Mouse (Mus musculus) limb, embryonic 15.5 days (tissue): ENCODE measurements around the gene Psmd11. TPM values are rescaled to one million over a fixed set of nuclear protein-coding genes. Genes with fewer than 3 reads are reported as not detected.

Source experiments
- ATAC-seq: fragments of 200-750 bp; cut with Nextera tagmentation; 2 replicates; pipeline ENCODE4 v1.8.0; 2017; ENCODE audit warnings: low read depth, moderate TSS enrichment; ENCODE audit not compliant: insufficient number of reproducible peaks, low FRiP score, low TSS enrichment
- H3K27ac ChIP-seq: fragments of 300-500 bp; sonication (generic); 2 replicates; pipeline ENCODE4 v1.5.1; 2015; ENCODE audit warnings: moderate library complexity, mild to moderate bottlenecking, inconsistent platforms
- H3K27me3 ChIP-seq: fragments of 300-500 bp; sonication (generic); 2 replicates; pipeline ENCODE4 v1.6.1; 2015; ENCODE audit warnings: inconsistent platforms
- H3K36me3 ChIP-seq: fragments of 300-500 bp; sonication (generic); 2 replicates; pipeline ENCODE4 v1.6.1; 2015; ENCODE audit warnings: inconsistent platforms
- H3K4me1 ChIP-seq: fragments of 300-500 bp; sonication (generic); 2 replicates; pipeline ENCODE4 v1.6.1; 2015; ENCODE audit warnings: inconsistent platforms
- H3K4me2 ChIP-seq: fragments of 300-500 bp; sonication (generic); 2 replicates; pipeline ENCODE4 v1.6.1; 2015; ENCODE audit warnings: mild to moderate bottlenecking, inconsistent platforms
- H3K4me3 ChIP-seq: fragments of 300-500 bp; sonication (generic); 2 replicates; pipeline ENCODE4 v1.5.1; 2015; ENCODE audit warnings: mild to moderate bottlenecking, inconsistent platforms
- H3K9ac ChIP-seq: fragments of 300-500 bp; sonication (generic); 2 replicates; pipeline ENCODE4 v1.6.1; 2015; ENCODE audit warnings: inconsistent platforms
- H3K9me3 ChIP-seq: fragments of 300-500 bp; sonication (generic); 2 replicates; pipeline ENCODE4 v1.6.1; 2016; ENCODE audit warnings: inconsistent platforms
- WGBS: fragments of 180-500 bp; shearing (Covaris S2); methylation state at CpG from one replicate; pipeline ENCODE4 v1.1.7; 2015; 5-methylcytosine and 5-hydroxymethylcytosine counted together
- polyA plus RNA-seq: library from polyadenylated mRNA; unstranded; fragments of >200 nt; fragmentation: Nextera tagmentation; extraction: Ambion mirVana; gene quantifications from 2 replicates; pipeline ENCODE4 v1.2.1, GENCODE M21; 2015

The Psmd11 gene
- polyA plus RNA-seq, 1 experiment from 2014 or later, result 292 TPM

- H3K4me2 ChIP-seq, result peak within 1 kb of the TSS; percentile 98
- no peaks in the 10 kb centered on the region for H3K27me3 ChIP-seq
- H3K36me3 ChIP-seq, result peaks cover 25% of the 10 kb centered on the region
- H3K9ac ChIP-seq, result peak within 1 kb of the TSS; percentile 51
- peak; percentile 88 for ATAC-seq
- H3K9me3 ChIP-seq, result no peaks in the 10 kb centered on the region
- 1% methylated on average over 93 of the region's 116 CpGs for WGBS
- peak within 1 kb of the TSS; percentile 79 for H3K27ac ChIP-seq
- H3K4me1 ChIP-seq, result peaks cover 41% of the 10 kb centered on the region
- peak within 1 kb of the TSS; percentile 79 for H3K4me3 ChIP-seq
Observed at GRCm38 (mm10) chr11:80476222-80477189, 48.1 kb downstream of the Psmd11 start, which contains the start of gene Cdk5r1. Cdk5r1 (plus strand) TSS chr11:80477023.

DNA sequence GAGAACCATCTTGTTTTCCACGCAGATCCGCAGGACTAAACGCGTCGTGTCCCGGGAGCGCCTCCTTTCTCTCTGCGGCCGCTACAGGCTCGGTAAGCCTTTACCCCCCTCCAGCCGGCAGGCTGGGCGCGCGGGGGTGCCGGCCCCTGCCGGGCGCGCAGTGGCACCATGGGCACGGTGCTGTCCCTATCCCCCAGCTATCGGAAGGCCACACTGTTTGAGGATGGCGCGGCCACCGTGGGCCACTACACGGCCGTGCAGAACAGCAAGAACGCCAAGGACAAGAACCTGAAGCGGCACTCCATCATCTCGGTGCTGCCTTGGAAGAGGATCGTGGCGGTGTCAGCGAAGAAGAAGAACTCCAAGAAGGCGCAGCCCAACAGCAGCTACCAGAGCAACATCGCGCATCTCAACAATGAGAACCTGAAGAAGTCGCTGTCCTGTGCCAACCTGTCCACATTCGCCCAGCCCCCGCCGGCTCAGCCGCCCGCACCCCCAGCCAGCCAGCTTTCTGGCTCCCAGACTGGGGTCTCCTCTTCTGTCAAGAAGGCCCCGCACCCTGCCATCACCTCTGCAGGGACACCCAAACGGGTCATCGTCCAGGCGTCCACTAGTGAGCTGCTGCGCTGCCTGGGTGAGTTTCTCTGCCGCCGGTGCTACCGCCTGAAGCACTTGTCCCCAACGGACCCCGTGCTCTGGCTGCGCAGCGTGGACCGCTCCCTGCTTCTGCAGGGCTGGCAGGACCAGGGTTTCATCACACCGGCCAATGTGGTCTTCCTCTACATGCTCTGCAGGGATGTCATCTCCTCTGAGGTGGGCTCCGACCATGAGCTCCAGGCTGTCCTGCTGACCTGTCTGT is 49.2 kb downstream of the Psmd11 start:
- ATAC-seq, result 0 out of 2 replicates have a peak, but pooled peaks have one; percentile 4
- WGBS, result 13% methylated on average over 55 of the region's 55 CpGs
- peak overlapping the region; percentile 98 for H3K4me2 ChIP-seq
- H3K36me3 ChIP-seq, result peaks cover 20% of the 10 kb centered on the region; the same call in 1 of the 2 replicates
- H3K27me3 ChIP-seq, result no peaks in the 10 kb centered on the region
- peak overlapping the region; percentile 79 for H3K4me3 ChIP-seq
- peak overlapping the region; percentile 79 for H3K27ac ChIP-seq
- peaks cover 41% of the 10 kb centered on the region for H3K4me1 ChIP-seq
- peak overlapping the region; percentile 51 for H3K9ac ChIP-seq
- H3K9me3 ChIP-seq, result no peaks in the 10 kb centered on the region

- peak overlapping the region; percentile 79 for H3K4me3 ChIP-seq
- WGBS, result 61% methylated on average over 14 of the region's 14 CpGs
- peaks cover 11% of the 10 kb centered on the region; the same call in 1 of the 2 replicates for H3K36me3 ChIP-seq
- peak overlapping the region; percentile 98 for H3K4me2 ChIP-seq
- H3K27me3 ChIP-seq, result no peaks in the 10 kb centered on the region; the same call in 1 of the 2 replicates
- no peak for ATAC-seq
- H3K9ac ChIP-seq, result no peak overlapping the region
- no peak overlapping the region for H3K27ac ChIP-seq
- H3K4me1 ChIP-seq, result peaks cover 41% of the 10 kb centered on the region
- no peaks in the 10 kb centered on the region for H3K9me3 ChIP-seq
Observed at GRCm38 (mm10) chr11:80478694-80479412, 50.4 kb downstream of the Psmd11 start.

GRCm38 (mm10) chr11:80479425-80479824 is 51.0 kb downstream of the Psmd11 start:
- H3K27me3 ChIP-seq, result no peaks in the 10 kb centered on the region; the same call in 1 of the 2 replicates
- WGBS, result 51% methylated on average over 5 of the region's 5 CpGs
- no peaks in the 10 kb centered on the region for H3K9me3 ChIP-seq
- no peak overlapping the region for H3K9ac ChIP-seq
- peaks cover 41% of the 10 kb centered on the region for H3K4me1 ChIP-seq
- H3K27ac ChIP-seq, result no peak overlapping the region
- H3K36me3 ChIP-seq, result peaks cover 6% of the 10 kb centered on the region; the same call in 1 of the 2 replicates
- H3K4me2 ChIP-seq, result peak overlapping the region; percentile 98
- ATAC-seq, result no peak
- peak overlapping the region; percentile 79 for H3K4me3 ChIP-seq

DNA sequence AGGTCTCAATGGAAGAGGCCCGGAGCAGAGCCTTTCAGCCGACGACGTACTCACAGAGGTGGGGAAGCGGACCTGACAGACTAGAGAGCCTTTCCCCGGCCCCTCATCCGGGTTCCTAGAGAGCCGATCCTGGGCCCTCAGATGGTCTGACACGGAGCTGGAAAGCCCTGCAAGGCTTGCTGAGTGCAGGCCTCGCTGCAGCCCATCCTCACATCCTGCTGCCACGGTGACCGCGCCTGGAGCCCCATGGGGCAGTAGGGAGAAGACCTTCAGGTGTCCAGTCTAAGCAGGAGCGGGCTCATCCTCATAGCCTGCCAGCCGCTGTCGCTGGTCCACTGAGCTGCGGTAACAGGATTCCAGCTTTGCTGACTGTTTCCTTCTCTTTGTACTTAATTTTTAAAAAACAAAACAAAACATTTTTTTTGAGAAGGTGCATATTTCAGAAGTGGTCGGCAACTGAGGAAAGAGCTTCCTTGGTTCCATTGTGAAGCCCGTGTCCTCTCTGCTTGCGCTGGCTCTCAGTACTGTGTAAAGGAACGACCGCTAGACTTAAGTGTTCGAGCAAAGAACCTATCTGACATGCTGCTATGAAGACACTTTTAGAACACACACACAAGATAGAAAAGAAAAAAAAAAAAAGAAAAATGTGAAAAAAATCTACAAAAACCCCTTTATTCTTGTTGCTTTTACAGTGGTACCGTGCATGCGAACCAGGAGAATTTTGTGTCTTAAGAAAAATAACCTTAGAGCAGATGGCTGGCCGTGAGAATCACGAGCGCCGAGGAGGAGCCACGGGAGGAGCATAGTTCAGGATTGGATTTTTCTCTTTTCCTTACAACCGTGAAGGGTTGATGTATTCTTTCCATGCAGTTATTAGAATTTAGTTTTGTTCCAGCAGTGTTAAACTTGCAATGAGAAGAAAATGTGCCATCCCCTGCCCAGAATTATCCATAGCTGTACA is 51.8 kb downstream of the Psmd11 start:
- H3K9me3 ChIP-seq, result no peaks in the 10 kb centered on the region
- no peaks in the 10 kb centered on the region; the same call in 1 of the 2 replicates for H3K27me3 ChIP-seq
- ATAC-seq, result no peak
- peak overlapping the region; percentile 79 for H3K4me3 ChIP-seq
- H3K36me3 ChIP-seq, result 0 out of 2 replicates have a peak, but pooled peaks cover 4% of the 10 kb centered on the region
- peaks cover 41% of the 10 kb centered on the region for H3K4me1 ChIP-seq
- 0 out of 2 replicates have a peak overlapping the region, but pooled peaks have one; percentile 98 for H3K4me2 ChIP-seq
- H3K27ac ChIP-seq, result no peak overlapping the region
- H3K9ac ChIP-seq, result no peak overlapping the region
- WGBS, result 79% methylated on average over 31 of the region's 31 CpGs

DNA sequence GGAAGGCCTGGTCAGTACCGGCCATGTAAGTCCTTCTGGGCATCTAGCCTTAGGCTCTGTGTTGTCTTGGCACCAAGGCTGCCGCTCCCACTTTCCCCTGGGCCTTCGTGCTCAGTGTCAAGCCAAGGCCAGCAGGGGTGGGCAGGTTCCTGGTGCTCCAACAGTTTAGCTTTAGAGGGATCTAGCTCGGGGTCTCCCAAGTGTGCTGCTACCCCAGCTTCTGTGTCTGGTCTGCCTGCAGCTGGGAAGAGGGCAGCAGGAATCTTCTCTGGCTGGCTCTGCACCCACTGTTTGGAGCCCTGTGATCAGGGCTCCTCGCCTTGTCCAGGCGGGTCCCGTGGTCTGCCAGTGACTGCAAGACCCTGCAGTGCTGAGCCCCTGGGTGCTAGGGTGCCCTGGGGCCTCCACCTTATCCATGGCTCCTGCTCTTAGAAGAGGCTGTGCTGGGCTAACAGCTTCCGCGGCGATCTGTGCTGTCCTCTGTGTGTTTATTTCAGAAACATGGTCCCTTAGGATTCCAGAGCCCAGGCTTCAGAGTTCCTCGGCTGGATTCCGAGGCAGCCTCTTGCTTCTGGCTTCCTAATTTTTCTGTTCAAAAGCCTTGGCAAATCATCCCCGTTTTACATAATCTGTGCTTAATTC is 53.1 kb downstream of the Psmd11 start:
- Histone ChIP-seq H3K9ac (no peak overlapping the region), H3K4me2 (no peak overlapping the region), H3K27me3 (no peaks in the 10 kb centered on the region; the same call in 1 of the 2 replicates), H3K9me3 (no peaks in the 10 kb centered on the region), H3K4me3 (no peak overlapping the region), H3K4me1 (peaks cover 43% of the 10 kb centered on the region), H3K36me3 (0 out of 2 replicates have a peak, but pooled peaks cover 4% of the 10 kb centered on the region), H3K27ac (no peak overlapping the region)
- ATAC-seq, result no peak
- 82% methylated on average over 13 of the region's 13 CpGs for WGBS

DNA sequence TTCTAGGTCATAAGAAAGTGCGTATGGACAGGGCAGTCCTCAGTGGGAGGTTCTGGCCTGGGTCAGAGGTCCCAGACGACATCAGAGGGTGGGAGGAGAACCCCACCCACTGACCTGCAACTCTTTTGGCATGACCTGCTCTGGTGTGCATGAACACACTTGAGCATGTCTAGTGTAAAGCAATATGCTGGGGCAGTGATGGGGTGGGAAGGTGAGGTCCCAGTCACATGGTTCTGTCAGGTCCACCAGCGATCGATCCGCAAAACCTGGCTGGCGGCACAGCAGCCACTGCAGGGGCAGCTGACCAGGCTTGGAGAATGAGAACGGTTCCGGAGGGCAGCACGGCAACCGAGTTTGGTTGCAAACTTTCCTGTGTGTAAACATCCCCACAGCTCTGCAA is 53.9 kb downstream of the Psmd11 start:
- H3K4me1 ChIP-seq, result peaks cover 38% of the 10 kb centered on the region
- ATAC-seq, result no peak

DNA sequence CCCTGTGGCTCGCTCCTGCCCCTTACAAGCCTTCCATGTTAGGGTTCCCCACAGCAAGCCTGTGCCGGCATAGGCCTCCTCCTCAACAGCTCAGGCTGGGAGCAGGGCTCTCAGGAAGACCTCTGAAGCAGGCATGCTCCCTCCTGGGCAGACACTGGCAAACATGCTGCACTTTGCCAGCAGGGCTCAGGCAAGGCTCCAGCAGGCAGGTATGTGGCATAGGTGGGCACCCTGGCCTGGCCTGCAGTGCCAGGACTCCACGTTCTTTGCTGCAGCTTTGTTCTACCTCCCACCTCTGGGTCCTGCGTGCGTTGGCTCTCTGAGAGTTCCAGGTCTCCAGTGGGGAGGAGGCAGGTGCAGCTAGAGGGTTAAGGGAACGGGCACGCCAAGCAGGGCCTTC is 54.5 kb downstream of the Psmd11 start:
- Histone ChIP-seq H3K27me3 (no peaks in the 10 kb centered on the region; the same call in 1 of the 2 replicates), H3K4me2 (no peak overlapping the region), H3K4me3 (no peak overlapping the region), H3K9ac (no peak overlapping the region), H3K36me3 (0 out of 2 replicates have a peak, but pooled peaks cover 4% of the 10 kb centered on the region), H3K9me3 (no peaks in the 10 kb centered on the region), H3K4me1 (peaks cover 32% of the 10 kb centered on the region), H3K27ac (no peak overlapping the region)
- no peak for ATAC-seq
- 83% methylated on average over 7 of the region's 7 CpGs for WGBS

More for the DNA sequence above, 53.9 kb downstream of the Psmd11 start:
- Histone ChIP-seq H3K27me3 (no peaks in the 10 kb centered on the region; the same call in 1 of the 2 replicates), H3K9me3 (no peaks in the 10 kb centered on the region), H3K9ac (no peak overlapping the region), H3K36me3 (0 out of 2 replicates have a peak, but pooled peaks cover 4% of the 10 kb centered on the region), H3K4me3 (no peak overlapping the region), H3K27ac (no peak overlapping the region), H3K4me2 (no peak overlapping the region)
- 85% methylated on average over 10 of the region's 10 CpGs for WGBS

- Histone ChIP-seq H3K4me1 (peaks cover 29% of the 10 kb centered on the region), H3K9ac (no peak overlapping the region; the same call in 1 of the 2 replicates), H3K9me3 (no peaks in the 10 kb centered on the region), H3K36me3 (0 out of 2 replicates have a peak, but pooled peaks cover 4% of the 10 kb centered on the region), H3K27me3 (no peaks in the 10 kb centered on the region; the same call in 1 of the 2 replicates), H3K4me3 (no peak overlapping the region), H3K4me2 (no peak overlapping the region), H3K27ac (no peak overlapping the region)
- no peak for ATAC-seq
- 78% methylated on average over 6 of the region's 6 CpGs for WGBS
Observed at GRCm38 (mm10) chr11:80483536-80484067, 55.2 kb downstream of the Psmd11 start.
